11 mouse cellular contexts compared by ENCODE assay signal in the genomic region with DNA sequence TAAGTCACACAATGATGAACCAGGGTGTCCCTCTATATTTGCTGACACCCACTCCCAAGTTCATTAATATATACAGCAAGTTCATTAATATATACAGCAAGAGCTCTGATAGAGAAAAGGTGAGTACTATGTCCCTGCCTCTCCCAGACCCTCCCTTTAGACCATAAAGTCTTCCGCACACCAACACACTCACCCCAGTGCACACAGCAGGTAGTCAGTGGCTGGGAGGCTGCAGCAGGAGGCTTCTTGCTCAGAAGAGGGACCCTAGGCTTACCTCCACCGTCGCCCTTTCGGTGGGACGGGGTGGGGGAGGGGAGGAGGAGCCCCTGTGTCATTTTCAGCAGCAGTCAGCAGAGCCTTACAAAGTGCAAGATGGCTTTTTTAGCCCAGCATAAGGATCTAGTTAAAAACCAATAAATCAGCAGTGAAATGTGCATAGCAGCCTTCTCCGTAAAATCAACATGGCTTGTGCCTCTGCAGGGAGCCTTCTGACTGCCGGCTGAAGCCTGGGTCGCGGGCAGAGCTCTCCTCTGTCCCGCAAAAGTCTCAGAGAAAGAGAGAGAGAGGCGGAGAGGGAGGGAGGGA. TPM values are rescaled to one million over a fixed set of nuclear protein-coding genes. Genes with fewer than 3 reads are reported as not detected.
A peak's percentile ranks its signal among the peaks of the same experiment; 100 is the strongest.
DNase-seq lines count a peak whose midpoint lies in the region; ATAC-seq lines count a peak whose summit lies in the region.
"Had no signal": no experiment of that assay in that cellular context is flagged by ENCODE, and none has a peak within 500 bp of the region (broad histone marks: within the 10 kb centered on the region; RNA-seq: fewer than 3 reads in every experiment).

No protein-coding gene starts in this region.

- no peak for ATAC-seq in kidney, embryonic 16.5 days (ENCODE audit: low FRiP score, low TSS enrichment)
- no peak for ATAC-seq in embryonic facial prominence, embryonic 12.5 days (ENCODE audit: insufficient number of reproducible peaks, insufficient read depth, low FRiP score, low TSS enrichment)
- peak; percentile 52; the same call in 1 of the 2 replicates for ATAC-seq in limb, embryonic 12.5 days (ENCODE audit: insufficient number of reproducible peaks, insufficient read depth, low FRiP score, low TSS enrichment, low read depth)
- peak; percentile 46 for ATAC-seq in neural tube, embryonic 12.5 days (ENCODE audit: low FRiP score, low read depth)

- peaks cover 22% of the 10 kb centered on the region for H3K27me3 ChIP-seq in kidney, embryonic 16.5 days (ENCODE audit: insufficient read depth, low read length)
- peaks cover 54% of the 10 kb centered on the region for H3K27me3 ChIP-seq in embryonic facial prominence, embryonic 12.5 days
- H3K27me3 ChIP-seq in limb, embryonic 12.5 days: peaks cover 81% of the 10 kb centered on the region
- peaks cover 43% of the 10 kb centered on the region for H3K27me3 ChIP-seq in neural tube, embryonic 12.5 days (replicated peaks)

- peak overlapping the region; percentile 79 for H3K27ac ChIP-seq in kidney, embryonic 16.5 days (ENCODE audit: low read length)
- no peak overlapping the region for H3K27ac ChIP-seq in embryonic facial prominence, embryonic 12.5 days
- peak overlapping the region; percentile 75 for H3K27ac ChIP-seq in limb, embryonic 12.5 days
- no peak overlapping the region for H3K27ac ChIP-seq in neural tube, embryonic 12.5 days

- DNase-seq in kidney, adult 18-20 months: no peak
- no peak for DNase-seq in adrenal gland, postnatal 10 days
- DNase-seq in left cerebral cortex, postnatal 14 days (ENCODE audit: low spot score in 2 of 2): no peak
- DNase-seq in heart, adult 9 months (ENCODE audit: low spot score in 2 of 2): no peak
- DNase-seq: heart, postnatal 36 days had no signal

- H3K9me3 ChIP-seq in kidney, embryonic 16.5 days (ENCODE audit: low read length): peaks cover 3% of the 10 kb centered on the region; the same call in 1 of the 2 replicates
- no peaks in the 10 kb centered on the region; the same call in 1 of the 2 replicates for H3K9me3 ChIP-seq in embryonic facial prominence, embryonic 12.5 days
- H3K9me3 ChIP-seq in limb, embryonic 12.5 days: no peaks in the 10 kb centered on the region
- no peaks in the 10 kb centered on the region for H3K9me3 ChIP-seq in neural tube, embryonic 12.5 days

- intact Hi-C loops in left cerebral cortex, postnatal 14 days (cut with DNase I): no loop called here

- H3K9ac ChIP-seq in kidney, embryonic 16.5 days (replicated peaks; ENCODE audit: low read length): peak overlapping the region; percentile 56
- no peak overlapping the region for H3K9ac ChIP-seq in embryonic facial prominence, embryonic 12.5 days
- H3K9ac ChIP-seq in limb, embryonic 12.5 days (replicated peaks): no peak overlapping the region
- no peak overlapping the region for H3K9ac ChIP-seq in neural tube, embryonic 12.5 days

- WGBS in kidney, embryonic 16.5 days: 4% methylated on average over 9 of the region's 11 CpGs
- 9% methylated on average over 7 of the region's 11 CpGs for WGBS in embryonic facial prominence, embryonic 12.5 days
- WGBS in limb, embryonic 12.5 days: 1% methylated on average over 7 of the region's 11 CpGs
- WGBS in neural tube, embryonic 12.5 days: 4% methylated on average over 10 of the region's 11 CpGs

- peak overlapping the region; percentile 48 for H3K4me2 ChIP-seq in kidney, embryonic 16.5 days (replicated peaks; ENCODE audit: low read depth, low read length)
- H3K4me2 ChIP-seq in embryonic facial prominence, embryonic 12.5 days (replicated peaks): peak overlapping the region; percentile 38
- peak overlapping the region; percentile 52 for H3K4me2 ChIP-seq in limb, embryonic 12.5 days
- H3K4me2 ChIP-seq in neural tube, embryonic 12.5 days (replicated peaks): peak overlapping the region; percentile 82

- no peaks in the 10 kb centered on the region for H3K36me3 ChIP-seq in kidney, embryonic 16.5 days (ENCODE audit: insufficient read depth, low read length)
- no peaks in the 10 kb centered on the region for H3K36me3 ChIP-seq in embryonic facial prominence, embryonic 12.5 days
- H3K36me3 ChIP-seq in limb, embryonic 12.5 days: no peaks in the 10 kb centered on the region
- no peaks in the 10 kb centered on the region for H3K36me3 ChIP-seq in neural tube, embryonic 12.5 days

- H3K4me3 ChIP-seq in kidney, embryonic 16.5 days (ENCODE audit: low read length): peak overlapping the region; percentile 35
- peak overlapping the region; percentile 13; the same call in 1 of the 2 replicates for H3K4me3 ChIP-seq in embryonic facial prominence, embryonic 12.5 days
- peak overlapping the region; percentile 26 for H3K4me3 ChIP-seq in limb, embryonic 12.5 days (replicated peaks)
- no peak overlapping the region; the same call in 1 of the 2 replicates for H3K4me3 ChIP-seq in neural tube, embryonic 12.5 days
- H3K4me3 ChIP-seq: myocyte had no signal

- H3K4me1 ChIP-seq in kidney, embryonic 16.5 days (ENCODE audit: insufficient read depth, low read length): peaks cover 11% of the 10 kb centered on the region
- H3K4me1 ChIP-seq in embryonic facial prominence, embryonic 12.5 days: peaks cover 21% of the 10 kb centered on the region; the same call in 1 of the 2 replicates
- peaks cover 45% of the 10 kb centered on the region for H3K4me1 ChIP-seq in limb, embryonic 12.5 days (replicated peaks)
- peaks cover 14% of the 10 kb centered on the region for H3K4me1 ChIP-seq in neural tube, embryonic 12.5 days

RNA-seq across cellular contexts. Expression of gene Gm12830, which starts 20.9 kb away (rescaled TPM):
- polyA plus RNA-seq in kidney, embryonic 16.5 days (2015; fragmentation: Nextera tagmentation; extraction: Ambion mirVana): 0.06 and 0.13 TPM in 2 replicates
- not detected in 2 replicates for polyA plus RNA-seq in embryonic facial prominence, embryonic 12.5 days (2016; fragmentation: Nextera tagmentation; extraction: Ambion mirVana)
- not detected in 2 replicates for polyA plus RNA-seq in limb, embryonic 12.5 days (2016; fragmentation: Nextera tagmentation; extraction: Ambion mirVana)
- not detected in 2 replicates for polyA plus RNA-seq in neural tube, embryonic 12.5 days (2016; fragmentation: Nextera tagmentation; extraction: Ambion mirVana)
- not detected for total RNA-seq in adrenal gland, postnatal 10 days (2021)
- not detected for total RNA-seq in left cerebral cortex, postnatal 14 days (2021)
- total RNA-seq: heart, postnatal 36 days had no signal
- polyA plus RNA-seq: liver, embryonic 16.5 days; myocyte had no signal

Comparison
In these comparisons a context has a peak if more than half of its experiments do, and no peak if none do; other contexts are left out.
1. ATAC-seq: peak in limb, embryonic 12.5 days (single experiment) and neural tube, embryonic 12.5 days (single experiment); none in kidney, embryonic 16.5 days (single experiment) and embryonic facial prominence, embryonic 12.5 days (single experiment).
2. H3K27ac ChIP-seq: peak in kidney, embryonic 16.5 days (single experiment) and limb, embryonic 12.5 days (single experiment); none in embryonic facial prominence, embryonic 12.5 days (single experiment) and neural tube, embryonic 12.5 days (single experiment).
3. Peak in every context shown above with its lines, with median percentiles within 50 percentile points of each other: H3K4me2 ChIP-seq.